Mouse (Mus musculus): Measurements from ENCODE around the gene Mecom.

Mecom gene

DNA sequence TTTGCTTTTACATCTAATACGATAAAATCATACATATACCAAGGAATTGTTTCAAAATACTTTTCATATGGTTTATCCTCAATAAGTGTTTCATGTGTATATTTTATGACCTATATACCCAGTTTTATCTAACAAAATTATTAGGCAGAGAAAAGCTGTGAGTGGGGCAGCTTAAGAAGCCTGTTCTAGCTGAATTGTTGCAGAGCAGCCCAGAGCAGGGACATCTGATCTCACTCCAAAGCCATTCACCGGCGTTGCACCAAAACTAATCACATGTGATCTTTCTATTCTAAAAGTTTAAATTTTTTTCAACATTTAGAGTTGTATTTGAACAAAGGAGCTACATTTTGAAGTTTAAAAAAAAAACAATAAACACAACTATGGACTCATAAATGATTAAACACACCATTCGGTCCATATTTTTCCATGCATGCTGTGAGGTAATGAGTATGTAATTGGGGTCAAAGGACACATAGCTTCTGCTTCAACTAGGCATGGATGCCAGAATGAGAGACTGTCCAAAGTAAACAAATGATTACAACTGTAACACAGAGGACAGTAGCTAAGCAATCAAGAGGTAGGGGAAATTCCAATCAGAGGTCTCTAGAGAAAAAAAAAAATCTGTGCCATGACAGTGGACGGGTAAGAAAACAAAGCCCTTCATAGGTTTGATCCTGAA is 64.7 kb downstream of the Mecom start:
- DNase-seq (ENCODE audit: low spot score in 2 of 2) = no peak

DNA sequence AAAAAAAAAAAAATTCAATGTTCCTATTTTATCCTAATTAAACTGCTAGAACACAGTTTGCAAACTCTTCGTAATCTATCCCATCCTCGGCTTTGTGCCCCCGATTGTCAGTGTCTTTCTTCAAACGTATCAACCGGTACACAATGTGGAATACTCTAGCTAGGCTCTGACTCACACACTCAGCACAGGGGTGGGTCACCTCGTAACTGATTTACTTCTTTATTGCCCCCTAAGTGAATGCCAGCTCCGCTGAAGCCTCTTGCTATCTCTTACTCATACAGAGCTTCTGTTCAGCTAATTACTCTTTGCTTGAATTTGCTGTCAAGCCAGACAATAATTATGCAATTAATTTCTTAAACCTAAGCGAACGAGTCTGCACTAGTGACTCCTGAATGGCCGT is 66.1 kb downstream of the Mecom start:
- DNase-seq (ENCODE audit: low spot score in 2 of 2) = no peak

DNA sequence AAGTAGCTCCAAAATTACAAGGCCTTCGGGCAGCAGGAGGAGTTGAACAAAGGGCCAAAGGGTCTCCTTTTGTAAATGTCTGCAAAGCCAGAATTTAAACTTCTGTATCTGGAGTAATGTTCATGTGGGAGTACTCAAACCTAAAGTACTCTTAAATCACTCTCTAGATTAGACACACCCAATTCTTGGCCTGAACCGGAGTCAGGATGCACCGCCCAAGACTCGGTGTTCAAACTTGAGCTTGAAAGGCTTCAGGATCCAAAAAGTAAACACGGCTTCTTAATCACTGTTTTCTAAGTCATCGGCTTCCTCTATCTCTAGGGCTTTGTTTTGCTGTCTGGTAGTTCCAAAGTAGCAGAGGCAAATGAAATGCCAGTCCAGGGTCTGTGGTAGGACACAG is 67.3 kb downstream of the Mecom start:
- no peak for DNase-seq (ENCODE audit: low spot score in 2 of 2)

DNA sequence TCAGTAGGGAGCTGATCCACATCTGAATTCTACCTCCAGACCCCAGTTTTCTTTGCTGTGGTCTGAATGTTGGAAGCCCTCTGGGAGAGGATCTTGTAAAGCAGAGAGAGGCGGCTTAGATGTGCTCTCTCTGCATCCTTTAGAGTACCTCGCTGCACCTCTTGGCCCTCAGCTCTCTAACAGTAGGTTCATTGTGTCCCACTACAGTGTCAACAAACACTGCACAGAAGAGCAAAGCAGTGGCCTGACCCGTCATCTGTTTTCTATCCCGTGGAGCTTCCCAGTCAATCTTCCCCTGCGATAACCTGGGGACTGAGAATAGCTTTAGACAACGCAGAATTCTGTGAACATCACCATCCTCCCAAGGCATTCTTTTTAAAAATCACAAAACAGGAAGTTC is 69.6 kb downstream of the Mecom start:
- DNase-seq (ENCODE audit: low spot score in 2 of 2) = no peak

- DNase-seq (ENCODE audit: low spot score in 2 of 2) = no peak
Measured at GRCm38 (mm10) chr3:30477008-30477407, 70.8 kb downstream of the Mecom start.

GRCm38 (mm10) chr3:30475591-30475990 is 72.2 kb downstream of the Mecom start:
- DNase-seq (ENCODE audit: low spot score in 2 of 2) = no peak

DNA sequence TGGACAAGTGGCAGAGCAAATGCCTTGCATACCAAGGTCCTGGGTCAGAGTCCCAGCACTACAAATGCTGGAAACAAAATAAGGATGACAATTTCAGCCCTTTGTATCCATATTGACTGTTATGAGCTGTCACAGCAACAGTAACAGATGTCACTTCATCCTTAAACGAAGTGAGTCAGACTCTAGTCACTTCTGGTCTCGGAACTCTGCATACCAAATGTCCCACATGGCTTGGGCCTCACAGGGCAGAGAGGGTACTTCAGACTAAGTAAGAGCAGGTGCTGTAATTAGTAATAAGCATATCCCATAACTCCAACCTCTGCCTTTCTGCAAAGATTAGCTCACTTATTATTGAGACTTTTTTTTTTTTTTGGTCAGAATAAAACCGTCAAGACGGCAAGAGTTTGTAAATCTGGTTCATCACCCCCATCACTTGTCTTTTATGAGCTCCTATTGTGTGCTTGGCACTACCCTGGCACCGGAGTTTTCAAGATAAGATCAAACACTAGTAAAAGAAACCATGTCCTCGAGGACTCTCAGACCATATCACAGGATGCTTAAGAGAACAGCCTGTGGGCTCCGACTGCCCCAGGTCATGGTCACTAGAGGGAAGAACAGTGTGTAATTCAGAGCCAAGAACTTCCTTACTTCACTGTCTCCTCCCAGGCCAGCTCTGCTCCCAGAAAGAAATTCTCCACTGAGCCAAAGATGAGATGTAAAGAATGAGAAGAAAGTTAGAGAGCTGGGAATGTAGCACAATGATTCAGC is 79.6 kb downstream of the Mecom start:
- no peak for DNase-seq (ENCODE audit: low spot score in 2 of 2)

DNA sequence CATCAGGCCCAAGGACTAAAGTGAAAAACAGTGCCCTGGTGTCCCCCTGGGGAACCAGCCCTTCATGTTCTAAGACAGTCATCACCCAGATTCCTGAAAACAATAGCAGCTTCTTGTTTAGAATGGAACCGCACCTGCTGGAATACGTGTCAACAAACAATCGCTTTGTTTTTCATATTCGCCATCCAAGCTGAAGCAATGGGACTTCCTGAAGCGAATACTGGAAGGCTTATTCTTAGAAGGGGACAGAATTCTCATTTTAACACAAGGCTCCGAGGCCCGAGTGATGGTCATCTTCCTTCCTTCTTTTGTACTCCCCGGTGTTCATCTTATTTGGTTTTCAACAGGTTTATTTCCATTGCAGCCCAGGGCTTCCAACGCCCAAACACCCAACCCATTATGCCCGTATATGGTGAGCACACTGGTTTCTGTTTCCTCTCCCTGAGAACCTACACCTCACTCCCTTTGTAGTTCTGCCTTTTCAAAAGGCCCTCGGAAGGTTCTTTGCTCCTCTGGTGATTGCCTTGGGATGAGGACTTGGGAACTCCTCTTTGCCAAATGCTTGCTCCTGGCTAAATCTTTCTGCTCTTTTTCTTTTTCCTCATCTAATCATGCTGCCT is 81.7 kb downstream of the Mecom start:
- no peak for DNase-seq (ENCODE audit: low spot score in 2 of 2)

GRCm38 (mm10) chr3:30464497-30464896 is 83.3 kb downstream of the Mecom start:
- no peak for DNase-seq (ENCODE audit: low spot score in 2 of 2)

GRCm38 (mm10) chr3:30461831-30462230 is 86.0 kb downstream of the Mecom start:
- no peak for DNase-seq (ENCODE audit: low spot score in 2 of 2)

GRCm38 (mm10) chr3:30460890-30461578 is 86.8 kb downstream of the Mecom start:
- no peak for DNase-seq (ENCODE audit: low spot score in 2 of 2)

- no peak for DNase-seq (ENCODE audit: low spot score in 2 of 2)
Measured at GRCm38 (mm10) chr3:30459626-30460025, 88.2 kb downstream of the Mecom start.

DNA sequence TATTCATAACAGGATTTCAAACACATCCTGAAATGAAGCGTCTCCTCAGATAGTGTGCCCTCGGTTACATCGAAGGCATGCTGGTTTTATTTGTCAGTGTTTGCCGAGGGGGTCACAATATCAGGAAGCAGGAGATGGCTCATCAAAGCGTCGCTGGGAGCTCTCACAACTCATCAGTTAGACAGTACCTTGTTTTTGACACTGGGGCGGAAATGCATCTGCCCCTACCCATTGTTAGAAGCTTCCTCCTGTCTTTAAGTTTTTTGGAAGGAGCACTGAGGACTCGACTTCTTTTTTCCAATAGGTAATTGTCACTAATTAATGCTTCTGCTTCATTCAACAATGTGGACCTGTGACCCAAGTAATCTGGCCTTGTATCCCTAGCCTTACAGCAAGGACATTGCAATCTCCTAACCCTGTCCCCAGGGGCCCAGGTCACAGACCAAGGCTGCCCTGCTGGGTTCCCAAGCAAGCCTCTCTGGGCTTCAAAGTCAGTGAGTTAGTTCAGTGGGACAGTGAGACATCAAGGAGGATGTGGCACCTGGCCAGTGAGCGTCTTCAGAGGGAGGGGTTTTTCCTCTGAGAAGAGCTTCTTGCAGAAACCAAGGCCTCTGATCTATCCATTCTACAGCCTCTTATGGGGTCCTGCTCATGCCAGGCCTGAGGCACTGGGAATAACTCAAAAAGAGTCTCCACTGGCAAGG is 89.7 kb downstream of the Mecom start:
- DNase-seq (ENCODE audit: low spot score in 2 of 2) = no peak

DNA sequence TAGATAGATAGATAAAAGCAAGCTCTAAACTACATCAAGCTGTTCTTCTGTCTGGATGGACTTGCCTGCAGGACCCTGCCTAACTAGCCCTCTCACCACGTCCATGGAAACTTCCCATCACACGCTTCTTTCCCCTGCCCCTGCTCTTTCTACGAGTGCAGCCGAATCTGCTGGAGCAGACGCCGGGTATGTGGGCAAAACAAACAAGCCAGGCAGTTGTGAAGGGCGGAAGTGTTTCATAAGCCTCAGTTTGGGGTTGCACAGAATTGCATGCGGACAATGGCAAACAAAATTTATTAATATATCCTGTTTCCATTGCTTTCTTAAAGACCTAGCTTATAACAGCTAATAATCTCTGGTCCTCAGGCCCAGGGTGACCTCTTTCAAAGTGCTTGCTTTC is 91.9 kb downstream of the Mecom start:
- no peak for DNase-seq (ENCODE audit: low spot score in 2 of 2)

DNA sequence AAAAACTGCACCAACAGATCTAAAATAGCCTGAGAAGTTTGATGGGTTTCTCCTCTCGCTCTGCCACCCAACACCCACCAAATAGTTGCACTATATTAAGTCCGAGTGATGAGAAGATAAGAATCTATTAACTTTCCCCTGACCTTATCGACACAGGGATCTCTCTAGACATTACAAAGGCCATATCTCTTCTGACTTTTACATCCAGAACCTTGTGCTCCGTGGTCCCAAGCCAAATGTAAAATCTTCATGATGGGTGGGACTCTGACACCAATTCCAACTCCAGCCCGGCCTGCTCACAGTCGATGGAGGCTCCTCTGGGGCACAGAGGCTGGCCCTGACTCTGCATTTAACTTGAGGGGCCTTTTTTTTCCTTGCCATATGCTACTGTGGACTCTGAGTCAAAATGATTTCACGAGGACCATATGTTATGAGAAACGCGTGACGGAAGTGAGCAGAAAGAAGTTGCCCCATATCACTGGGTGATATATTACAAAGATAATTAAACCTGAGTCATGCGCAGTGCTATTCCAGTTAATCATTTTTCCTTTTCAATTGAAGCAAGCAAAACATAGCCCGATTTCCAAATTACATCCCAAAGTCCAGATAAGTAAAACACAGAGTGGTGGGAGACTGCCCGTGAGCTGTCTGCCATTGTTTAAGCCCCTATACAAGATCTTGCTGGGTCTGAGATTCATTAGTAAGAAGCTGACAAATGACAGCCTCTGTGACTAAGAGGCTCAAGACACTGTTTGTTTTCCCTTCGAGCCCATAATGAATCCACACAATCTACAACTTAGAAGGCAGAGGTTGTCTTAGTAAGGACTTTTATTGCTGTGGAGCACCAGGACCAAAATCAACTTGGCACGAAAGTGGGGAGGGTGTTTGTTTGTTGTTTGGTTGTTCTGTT is 94.0 kb downstream of the Mecom start:
- DNase-seq (ENCODE audit: low spot score in 2 of 2) = no peak

- DNase-seq (ENCODE audit: low spot score in 2 of 2) = no peak
Measured at GRCm38 (mm10) chr3:30453046-30453445, 94.8 kb downstream of the Mecom start.

- no peak for DNase-seq (ENCODE audit: low spot score in 2 of 2)
Measured at GRCm38 (mm10) chr3:30452511-30452910, 95.3 kb downstream of the Mecom start.

- no peak for DNase-seq (ENCODE audit: low spot score in 2 of 2)
Measured at GRCm38 (mm10) chr3:30450206-30450965, 97.4 kb downstream of the Mecom start.

DNA sequence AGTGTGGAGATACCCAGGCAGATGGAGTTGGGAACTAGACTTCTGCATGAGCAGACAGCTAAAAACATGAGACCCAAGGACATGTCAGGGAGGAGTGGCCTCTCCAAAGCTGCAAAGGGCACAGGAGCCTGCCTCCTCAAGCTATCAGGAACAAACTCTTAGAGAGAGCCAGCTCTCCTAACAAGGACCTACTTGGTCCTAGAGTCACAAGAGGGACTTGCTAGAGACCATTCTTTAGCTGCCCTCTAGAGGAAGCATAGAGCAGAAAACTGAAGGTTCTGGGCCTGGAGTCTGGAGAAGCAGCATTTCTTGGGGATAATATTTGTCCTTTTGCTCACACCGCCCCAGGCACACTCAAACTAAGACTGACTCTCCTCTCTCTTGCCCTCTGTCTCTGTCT is 99.2 kb downstream of the Mecom start:
- DNase-seq (ENCODE audit: low spot score in 2 of 2) = no peak

DNA sequence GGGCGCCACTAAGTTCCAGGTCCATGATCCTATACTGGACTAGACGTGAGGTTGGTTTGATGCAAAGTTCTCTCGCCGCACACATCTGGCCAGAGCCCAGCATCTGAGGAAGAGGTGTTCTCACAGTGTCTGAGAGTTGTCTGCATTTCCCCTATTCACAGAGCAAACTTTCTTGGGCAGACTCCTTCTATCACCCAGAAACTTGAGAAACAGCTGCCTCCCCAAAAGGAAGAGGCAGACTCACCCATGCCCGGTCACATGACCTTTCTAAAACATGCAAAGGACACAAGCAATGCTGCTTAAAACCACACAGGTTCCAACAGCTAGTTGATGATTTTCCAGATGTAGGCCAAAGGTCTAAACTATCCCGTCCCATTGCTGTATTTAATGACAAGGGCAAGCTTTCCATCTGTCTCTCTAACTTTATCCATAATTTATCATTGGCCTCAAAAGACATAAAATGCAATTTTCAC is 101.8 kb downstream of the Mecom start:
- DNase-seq (ENCODE audit: low spot score in 2 of 2) = no peak
